Comparison of ENCODE assay signal across 21 mouse cellular contexts in the genomic region with DNA sequence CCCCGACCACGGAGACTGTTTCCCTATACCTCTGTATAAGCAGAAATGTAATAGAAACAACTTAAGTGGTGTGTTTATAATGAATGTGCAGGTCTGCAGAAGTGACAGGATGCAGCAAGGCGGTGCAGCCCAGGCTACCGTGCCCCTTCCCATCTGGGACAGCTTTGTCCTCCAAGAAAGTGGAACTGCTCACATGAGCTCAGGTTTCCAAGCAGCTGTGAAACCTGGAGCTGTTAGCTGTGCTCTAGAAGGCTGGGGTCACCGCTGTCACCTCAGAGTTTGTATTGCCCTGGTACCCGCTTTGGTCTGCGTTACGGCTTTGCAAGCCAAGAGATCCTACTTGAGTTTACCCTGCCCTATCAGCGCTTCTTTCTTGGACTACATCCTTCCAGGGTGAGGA.
DNase-seq lines count a peak whose midpoint lies in the region; ATAC-seq lines count a peak whose summit lies in the region.
"Had no signal": no experiment of that assay in that cellular context is flagged by ENCODE, and none has a peak within 500 bp of the region (broad histone marks: within the 10 kb centered on the region; RNA-seq: fewer than 3 reads in every experiment).

No protein-coding gene starts in this region.

- H3K4me1 ChIP-seq in midbrain, embryonic 11.5 days (ENCODE audit: control insufficient read depth, insufficient read depth, low read length): no peaks in the 10 kb centered on the region
- no peaks in the 10 kb centered on the region for H3K4me1 ChIP-seq in midbrain, embryonic 10.5 days
- peaks cover 9% of the 10 kb centered on the region for H3K4me1 ChIP-seq in limb, embryonic 12.5 days (replicated peaks)
- H3K4me1 ChIP-seq: embryonic facial prominence, embryonic 13.5 days; forebrain, embryonic 12.5 days; hindbrain, embryonic 12.5 days had no signal

- no peak overlapping the region for H3K4me3 ChIP-seq in midbrain, embryonic 11.5 days (ENCODE audit: low read depth, low read length)
- H3K4me3 ChIP-seq in midbrain, embryonic 10.5 days: no peak overlapping the region
- H3K4me3 ChIP-seq in limb, embryonic 12.5 days (replicated peaks): no peak overlapping the region
- H3K4me3 ChIP-seq: embryonic facial prominence, embryonic 13.5 days; forebrain, embryonic 12.5 days; heart, embryonic 10.5 days; hindbrain, embryonic 12.5 days had no signal

- WGBS in midbrain, embryonic 11.5 days: 89% methylated on average over 9 of the region's 9 CpGs
- 88% methylated on average over 9 of the region's 9 CpGs for WGBS in midbrain, embryonic 10.5 days
- WGBS in limb, embryonic 12.5 days: 44% methylated on average over 9 of the region's 9 CpGs

- H3K27ac ChIP-seq in midbrain, embryonic 11.5 days (ENCODE audit: low read depth, low read length): no peak overlapping the region
- H3K27ac ChIP-seq in midbrain, embryonic 10.5 days (replicated peaks): no peak overlapping the region
- peak overlapping the region; percentile 57 for H3K27ac ChIP-seq in limb, embryonic 12.5 days
- H3K27ac ChIP-seq: embryonic facial prominence, embryonic 13.5 days; forebrain, embryonic 12.5 days; heart, embryonic 10.5 days; hindbrain, embryonic 12.5 days had no signal

- no peak for ATAC-seq in midbrain, embryonic 11.5 days (ENCODE audit: low FRiP score)
- ATAC-seq in limb, embryonic 12.5 days (ENCODE audit: insufficient number of reproducible peaks, insufficient read depth, low FRiP score, low TSS enrichment, low read depth): peak; percentile 73; the same call in 1 of the 2 replicates
- ATAC-seq: CD4-positive, CD25-positive, alpha-beta regulatory T cell, adult 4 months; forebrain, embryonic 16.5 days; hindbrain, embryonic 16.5 days had no signal

- H3K4me2 ChIP-seq in midbrain, embryonic 11.5 days: no peak overlapping the region
- H3K4me2 ChIP-seq in limb, embryonic 12.5 days: no peak overlapping the region
- H3K4me2 ChIP-seq: embryonic facial prominence, embryonic 13.5 days; forebrain, embryonic 12.5 days; hindbrain, embryonic 12.5 days had no signal

- no peaks in the 10 kb centered on the region for H3K27me3 ChIP-seq in midbrain, embryonic 11.5 days (ENCODE audit: control insufficient read depth, insufficient read depth, low read length)
- H3K27me3 ChIP-seq in midbrain, embryonic 10.5 days (ENCODE audit: low read depth, poor library complexity, severe bottlenecking): no peaks in the 10 kb centered on the region
- H3K27me3 ChIP-seq in limb, embryonic 12.5 days: no peaks in the 10 kb centered on the region
- H3K27me3 ChIP-seq: embryonic facial prominence, embryonic 13.5 days; forebrain, embryonic 12.5 days; hindbrain, embryonic 12.5 days had no signal

- DNase-seq in heart, adult 11 months: peak; percentile 51
- no peak for DNase-seq in heart, adult 8-10 months (ENCODE audit: low spot score)
- peak; percentile 10 for DNase-seq in midbrain, embryonic 11.5 days (ENCODE audit: low spot score, missing footprints)
- DNase-seq in midbrain, embryonic 10.5 days (ENCODE audit: low spot score): no peak
- DNase-seq in cerebellum, postnatal 14 days: no peak
- DNase-seq: adrenal gland, adult 8-10 months; adrenal gland, postnatal 36 days; cerebellum, adult 2 months; cerebellum, postnatal 10 days; gastrocnemius, postnatal 25 days; heart, postnatal 10 days; heart, postnatal 4 days had no signal

- no peak overlapping the region for H3K9ac ChIP-seq in midbrain, embryonic 11.5 days (ENCODE audit: low read length)
- H3K9ac ChIP-seq in limb, embryonic 12.5 days (replicated peaks): no peak overlapping the region
- H3K9ac ChIP-seq: embryonic facial prominence, embryonic 13.5 days; forebrain, embryonic 12.5 days; hindbrain, embryonic 12.5 days had no signal

- H3K9me3 ChIP-seq in midbrain, embryonic 11.5 days (ENCODE audit: control insufficient read depth, low read length): no peaks in the 10 kb centered on the region
- no peaks in the 10 kb centered on the region for H3K9me3 ChIP-seq in midbrain, embryonic 10.5 days (replicated peaks)
- H3K9me3 ChIP-seq in limb, embryonic 12.5 days: 0 out of 2 replicates have a peak, but pooled peaks cover 3% of the 10 kb centered on the region
- H3K9me3 ChIP-seq: embryonic facial prominence, embryonic 13.5 days; forebrain, embryonic 12.5 days; G1E; heart, embryonic 10.5 days; hindbrain, embryonic 12.5 days had no signal

- no peaks in the 10 kb centered on the region for H3K36me3 ChIP-seq in midbrain, embryonic 11.5 days (ENCODE audit: control insufficient read depth, insufficient read depth, low read length)
- H3K36me3 ChIP-seq in midbrain, embryonic 10.5 days: no peaks in the 10 kb centered on the region
- H3K36me3 ChIP-seq in limb, embryonic 12.5 days: no peaks in the 10 kb centered on the region
- H3K36me3 ChIP-seq: embryonic facial prominence, embryonic 13.5 days; forebrain, embryonic 12.5 days; G1E; heart, embryonic 10.5 days; hindbrain, embryonic 12.5 days had no signal

Comparison
In these comparisons a context has a peak if more than half of its experiments do, and no peak if none do; other contexts are left out.
1. DNase-seq: peak in heart, adult 11 months (single experiment) and midbrain, embryonic 11.5 days (single experiment); none in heart, adult 8-10 months (single experiment), midbrain, embryonic 10.5 days (single experiment) and cerebellum, postnatal 14 days (0 of 2).